Mouse (Mus musculus): ENCODE measurements around the gene Olfr995.

Gene Olfr995

GRCm38 (mm10) chr2:85443539-85443938, at the start of gene Olfr995:
Olfr995 (minus strand) TSS chr2:85443639.
- no peak for DNase-seq

DNA sequence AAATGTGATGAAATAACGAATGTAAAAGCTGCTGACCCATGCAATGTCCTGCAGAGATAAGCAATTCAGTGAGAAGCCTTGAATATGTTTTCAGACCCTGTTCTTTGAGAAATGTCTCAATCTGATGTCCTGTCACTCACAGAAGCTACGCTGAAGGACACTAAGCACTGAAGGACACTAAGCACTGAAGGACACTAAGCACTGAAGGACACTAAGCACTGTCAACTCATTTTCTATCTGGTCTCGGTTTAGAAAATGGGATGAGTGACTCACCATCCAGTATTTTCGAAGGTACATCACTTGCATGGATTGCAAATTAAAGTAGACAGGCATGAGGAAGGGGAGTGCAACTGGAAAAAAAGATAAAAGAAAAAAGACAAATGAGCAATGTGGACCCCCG, 47.0 kb upstream of the Olfr995 start:
- DNase-seq = no peak

DNA sequence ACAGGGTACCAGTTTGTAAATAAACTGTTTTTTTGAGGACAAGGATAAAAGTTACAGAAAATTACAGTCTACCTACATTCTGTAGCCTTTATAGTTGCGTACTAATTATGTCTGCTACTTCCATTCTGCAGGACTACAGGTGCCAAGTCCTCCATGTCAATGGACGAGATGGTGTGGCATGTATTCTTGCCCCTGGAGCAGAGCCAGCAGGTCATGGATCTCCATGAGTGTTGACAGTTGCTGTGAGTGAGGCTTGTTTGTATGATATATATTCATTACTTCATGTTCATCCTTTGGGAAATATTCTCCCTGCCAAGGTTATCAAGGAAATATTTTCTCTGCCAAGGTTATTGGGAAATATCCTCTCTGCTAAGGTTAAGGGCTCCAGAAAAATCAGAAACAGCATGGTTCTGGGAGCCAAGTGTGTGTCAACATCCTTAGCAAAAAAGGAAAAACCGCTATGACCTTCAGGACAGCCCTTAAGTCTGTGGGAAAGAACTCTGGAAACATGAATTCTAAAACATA, 23.4 kb upstream of the Olfr995 start:
- DNase-seq = no peak

GRCm38 (mm10) chr2:85442546-85442945, 893 bp downstream of the Olfr995 start:
- DNase-seq = no peak

DNA sequence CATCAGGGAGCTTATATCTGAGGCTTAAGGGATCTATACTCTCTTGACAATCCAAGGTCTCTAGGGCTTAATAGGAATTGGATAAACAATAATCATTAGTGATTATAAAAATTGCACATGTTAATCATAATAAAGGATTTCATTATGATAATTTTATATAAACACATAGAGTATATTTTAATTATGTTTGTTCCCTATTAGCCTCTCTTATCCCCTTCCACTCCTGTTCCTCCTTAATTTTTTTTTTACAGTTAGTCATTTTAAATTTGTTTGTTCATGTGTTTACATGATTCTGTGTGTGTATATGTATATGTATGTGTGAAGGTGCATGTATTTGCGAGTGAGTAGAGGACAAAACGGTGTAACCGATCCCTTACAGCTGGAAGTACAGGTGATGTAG, 7.1 kb downstream of the Olfr995 start, which contains the start of gene Olfr994:
Olfr994 (minus strand) TSS at position 101 of the 400 bp plus-strand sequence.
- DNase-seq = no peak

DNA sequence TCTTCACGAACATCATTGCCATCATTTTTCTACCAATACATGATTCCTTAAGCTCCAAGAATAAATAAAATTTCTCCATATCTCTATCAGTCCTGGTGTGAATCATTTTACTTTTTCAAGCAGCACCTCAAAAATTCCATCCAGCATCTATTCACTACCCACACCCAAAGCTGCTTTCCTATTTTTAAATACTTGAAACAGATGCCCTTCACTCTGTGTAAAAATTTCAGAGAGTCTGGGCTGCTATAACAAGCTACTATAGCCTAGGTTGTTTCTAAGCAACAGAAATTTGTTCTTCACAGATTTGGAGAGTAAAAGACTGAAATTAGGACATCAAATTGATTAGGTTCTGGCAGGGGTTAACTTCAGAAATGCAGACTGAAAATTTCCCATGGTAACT, 17.5 kb downstream of the Olfr995 start:
- DNase-seq = no peak

DNA sequence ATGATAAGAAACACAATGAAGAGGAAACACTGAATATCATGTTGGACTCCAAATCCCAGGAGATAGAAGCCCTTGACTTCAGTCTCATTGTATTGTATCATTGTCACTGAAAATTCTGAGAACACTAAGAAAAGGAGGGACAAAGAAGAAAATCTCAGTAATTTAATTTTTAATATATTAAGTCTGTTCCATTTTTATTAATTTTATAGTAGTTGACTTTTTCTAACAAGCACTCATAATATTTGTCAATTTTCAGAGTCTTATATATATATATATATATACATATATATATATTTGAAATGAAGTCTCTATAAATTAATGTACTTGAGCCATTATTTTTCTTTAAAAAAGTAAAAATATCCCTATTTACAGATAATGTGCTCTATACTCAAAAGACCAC, 28.7 kb downstream of the Olfr995 start, which contains the start of gene Olfr993:
Olfr993 (minus strand) TSS at position 101 of the 400 bp plus-strand sequence.
- DNase-seq = no peak

GRCm38 (mm10) chr2:85409369-85409768, 34.1 kb downstream of the Olfr995 start, which contains the start of gene Olfr992:
Olfr992 (minus strand) TSS chr2:85409469.
- DNase-seq = no peak
